Mouse (Mus musculus): ENCODE results near the gene Kcnj12. TPM values are rescaled to one million over a fixed set of nuclear protein-coding genes. Genes with fewer than 3 reads are reported as not detected.

The Kcnj12 gene
- polyA plus RNA-seq, 1 experiment from 2014 or later, result 5.4 TPM

DNA sequence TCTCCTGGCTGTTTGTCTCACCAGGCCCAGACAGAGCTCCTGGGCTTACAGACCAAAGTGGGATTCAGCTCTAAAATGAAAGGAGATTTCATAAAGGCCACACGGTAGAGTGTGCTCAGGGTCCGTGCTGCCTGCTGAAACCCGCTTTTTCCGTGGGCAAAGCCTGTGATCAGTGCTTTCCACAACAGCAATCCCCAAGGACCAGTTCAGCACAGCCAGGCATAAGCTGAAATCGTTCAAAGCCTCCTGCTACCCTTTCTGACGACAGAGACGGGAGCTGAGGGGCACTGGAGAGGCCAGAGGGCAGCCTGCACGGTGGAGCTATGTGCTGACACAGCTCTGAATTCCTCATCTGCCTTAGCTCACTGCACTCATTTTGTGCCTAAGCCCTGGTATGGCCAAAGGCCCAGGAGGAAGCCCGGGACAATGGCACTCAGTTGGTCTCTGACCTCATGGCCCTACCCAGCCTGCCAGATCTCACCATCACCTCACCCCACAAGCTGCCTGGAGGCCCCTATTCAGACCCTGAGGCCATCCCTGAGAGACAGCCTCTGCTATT, 10.5 kb upstream of the Kcnj12 start:
- Histone ChIP-seq H3K4me1 (ENCODE audit: control insufficient read depth in 2 of 2, insufficient read depth in 2 of 2, low read length in 2 of 2) (peaks cover 11 to 17% of the 10 kb centered on the region in 2 experiments), H3K9me3 (ENCODE audit: control insufficient read depth, low read length) (no peaks in the 10 kb centered on the region), H3K4me3 (ENCODE audit: control insufficient read depth in 1 of 2, insufficient read depth in 1 of 2, low read depth in 1 of 2, low read length in 2 of 2) (no peak overlapping the region), H3K36me3 (ENCODE audit: control insufficient read depth, insufficient read depth, low read length) (no peaks in the 10 kb centered on the region), H3K9ac (ENCODE audit: low read length) (peak overlapping the region; percentile 36; the same call in 1 of the 2 replicates), H3K4me2 (ENCODE audit: low read length) (no peak overlapping the region), H3K27ac (replicated peaks in 1 of 2; ENCODE audit: control insufficient read depth in 1 of 2, insufficient read depth in 1 of 2, low read depth in 2 of 2, low read length in 2 of 2) (peak overlapping the region; percentile 37 to 46; a peak in 2 of 4 replicates), H3K27me3 (ENCODE audit: control insufficient read depth, insufficient read depth, low read length) (no peaks in the 10 kb centered on the region)
- ATAC-seq (ENCODE audit: insufficient number of reproducible peaks, insufficient read depth, low FRiP score, low read depth), result no peak
- WGBS, result 31% methylated on average over 9 of the region's 9 CpGs

DNA sequence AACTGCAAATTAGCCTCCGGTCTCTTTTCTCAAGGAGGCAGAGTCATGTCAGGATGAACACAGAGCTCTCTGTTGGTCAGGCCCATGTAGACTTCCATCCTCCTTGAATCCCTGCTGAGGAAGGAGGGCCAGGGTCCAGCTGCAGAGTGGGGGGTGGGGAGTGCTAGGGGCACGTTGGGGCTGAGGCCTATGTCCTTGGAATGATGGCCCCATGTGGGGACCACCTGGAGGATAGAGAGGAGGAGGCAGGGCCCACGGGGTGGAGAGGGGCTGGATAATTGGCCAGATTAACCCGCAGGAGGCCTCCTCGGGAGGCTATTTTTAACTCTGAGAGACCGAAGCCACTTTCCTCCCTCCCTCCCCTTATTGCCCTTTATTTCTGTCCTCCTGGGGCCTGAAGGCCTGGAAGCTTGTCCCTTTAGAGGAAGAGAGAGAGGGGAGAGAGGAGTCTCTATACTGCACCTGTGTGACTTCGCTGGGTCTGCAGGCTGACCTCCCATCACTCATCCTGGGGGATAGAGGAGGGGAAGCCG, 5.4 kb upstream of the Kcnj12 start:
- Histone ChIP-seq H3K36me3 (ENCODE audit: control insufficient read depth, insufficient read depth, low read length) (no peaks in the 10 kb centered on the region), H3K4me2 (ENCODE audit: low read length) (peak overlapping the region; percentile 25), H3K9ac (ENCODE audit: low read length) (peak overlapping the region; percentile 39), H3K27ac (replicated peaks in 1 of 2; ENCODE audit: control insufficient read depth in 1 of 2, insufficient read depth in 1 of 2, low read depth in 2 of 2, low read length in 2 of 2) (peak overlapping the region; percentile 83 to 87), H3K27me3 (ENCODE audit: control insufficient read depth, insufficient read depth, low read length) (peaks cover 22% of the 10 kb centered on the region), H3K4me3 (ENCODE audit: control insufficient read depth in 1 of 2, insufficient read depth in 1 of 2, low read depth in 1 of 2, low read length in 2 of 2) (no peak overlapping the region), H3K9me3 (ENCODE audit: control insufficient read depth, low read length) (no peaks in the 10 kb centered on the region), H3K4me1 (ENCODE audit: control insufficient read depth in 2 of 2, insufficient read depth in 2 of 2, low read length in 2 of 2) (peaks cover 17 to 32% of the 10 kb centered on the region in 2 experiments)
- 20% methylated on average over 8 of the region's 8 CpGs for WGBS
- peak; percentile 38; the same call in 1 of the 2 replicates for ATAC-seq (ENCODE audit: insufficient number of reproducible peaks, insufficient read depth, low FRiP score, low read depth)

- Histone ChIP-seq H3K9ac (ENCODE audit: low read length) (no peak overlapping the region), H3K36me3 (ENCODE audit: control insufficient read depth, insufficient read depth, low read length) (no peaks in the 10 kb centered on the region), H3K27ac (replicated peaks in 1 of 2; ENCODE audit: control insufficient read depth in 1 of 2, insufficient read depth in 1 of 2, low read depth in 2 of 2, low read length in 2 of 2) (no peak overlapping the region), H3K9me3 (ENCODE audit: control insufficient read depth, low read length) (no peaks in the 10 kb centered on the region), H3K27me3 (ENCODE audit: control insufficient read depth, insufficient read depth, low read length) (peaks cover 51% of the 10 kb centered on the region), H3K4me2 (ENCODE audit: low read length) (no peak overlapping the region), H3K4me3 (ENCODE audit: control insufficient read depth in 1 of 2, insufficient read depth in 1 of 2, low read depth in 1 of 2, low read length in 2 of 2) (no peak overlapping the region), H3K4me1 (ENCODE audit: control insufficient read depth in 2 of 2, insufficient read depth in 2 of 2, low read length in 2 of 2) (peaks cover 32 to 53% of the 10 kb centered on the region in 2 experiments)
- no peak for ATAC-seq (ENCODE audit: insufficient number of reproducible peaks, insufficient read depth, low FRiP score, low read depth)
- WGBS, result 88% methylated on average over 5 of the region's 5 CpGs
Measured at GRCm38 (mm10) chr11:61021129-61021528, 1.2 kb upstream of the Kcnj12 start.

GRCm38 (mm10) chr11:61021676-61022549, 451 bp upstream of the Kcnj12 start:
- peak overlapping the region; percentile 80 for H3K4me2 ChIP-seq (ENCODE audit: low read length)
- H3K27me3 ChIP-seq (ENCODE audit: control insufficient read depth, insufficient read depth, low read length), result peaks cover 51% of the 10 kb centered on the region
- H3K9ac ChIP-seq (ENCODE audit: low read length), result peak overlapping the region; percentile 81
- H3K4me1 ChIP-seq (ENCODE audit: control insufficient read depth in 2 of 2, insufficient read depth in 2 of 2, low read length in 2 of 2), result peaks cover 30 to 53% of the 10 kb centered on the region in 2 experiments
- no peaks in the 10 kb centered on the region for H3K9me3 ChIP-seq (ENCODE audit: control insufficient read depth, low read length)
- H3K4me3 ChIP-seq (ENCODE audit: control insufficient read depth in 1 of 2, insufficient read depth in 1 of 2, low read depth in 1 of 2, low read length in 2 of 2), result peak overlapping the region; percentile 62 to 70
- peak overlapping the region in 1 of 2 experiments; percentile 44; a peak in 1 of 4 replicates for H3K27ac ChIP-seq (replicated peaks in 1 of 2; ENCODE audit: control insufficient read depth in 1 of 2, insufficient read depth in 1 of 2, low read depth in 2 of 2, low read length in 2 of 2)
- 3% methylated on average over 66 of the region's 68 CpGs for WGBS
- H3K36me3 ChIP-seq (ENCODE audit: control insufficient read depth, insufficient read depth, low read length), result no peaks in the 10 kb centered on the region
- no peak for ATAC-seq (ENCODE audit: insufficient number of reproducible peaks, insufficient read depth, low FRiP score, low read depth)

- peak overlapping the region; percentile 80 for H3K4me2 ChIP-seq (ENCODE audit: low read length)
- H3K36me3 ChIP-seq (ENCODE audit: control insufficient read depth, insufficient read depth, low read length), result no peaks in the 10 kb centered on the region
- 65% methylated on average over 9 of the region's 9 CpGs for WGBS
- peaks cover 39 to 53% of the 10 kb centered on the region in 2 experiments for H3K4me1 ChIP-seq (ENCODE audit: control insufficient read depth in 2 of 2, insufficient read depth in 2 of 2, low read length in 2 of 2)
- H3K27ac ChIP-seq (replicated peaks in 1 of 2; ENCODE audit: control insufficient read depth in 1 of 2, insufficient read depth in 1 of 2, low read depth in 2 of 2, low read length in 2 of 2), result no peak overlapping the region
- H3K9me3 ChIP-seq (ENCODE audit: control insufficient read depth, low read length), result no peaks in the 10 kb centered on the region
- H3K9ac ChIP-seq (ENCODE audit: low read length), result peak overlapping the region; percentile 81
- peak overlapping the region; percentile 62 to 70 for H3K4me3 ChIP-seq (ENCODE audit: control insufficient read depth in 1 of 2, insufficient read depth in 1 of 2, low read depth in 1 of 2, low read length in 2 of 2)
- no peak for ATAC-seq (ENCODE audit: insufficient number of reproducible peaks, insufficient read depth, low FRiP score, low read depth)
- H3K27me3 ChIP-seq (ENCODE audit: control insufficient read depth, insufficient read depth, low read length), result peaks cover 51% of the 10 kb centered on the region
Measured at GRCm38 (mm10) chr11:61023416-61024200, 1.2 kb downstream of the Kcnj12 start.

- no peak overlapping the region for H3K4me3 ChIP-seq (ENCODE audit: control insufficient read depth in 1 of 2, insufficient read depth in 1 of 2, low read depth in 1 of 2, low read length in 2 of 2)
- no peaks in the 10 kb centered on the region for H3K9me3 ChIP-seq (ENCODE audit: control insufficient read depth, low read length)
- H3K4me2 ChIP-seq (ENCODE audit: low read length), result 0 out of 2 replicates have a peak overlapping the region, but pooled peaks have one; percentile 48
- H3K27ac ChIP-seq (replicated peaks in 1 of 2; ENCODE audit: control insufficient read depth in 1 of 2, insufficient read depth in 1 of 2, low read depth in 2 of 2, low read length in 2 of 2), result peak overlapping the region in 1 of 2 experiments; percentile 91; a peak in 2 of 4 replicates
- ATAC-seq (ENCODE audit: insufficient number of reproducible peaks, insufficient read depth, low FRiP score, low read depth), result no peak
- peak overlapping the region; percentile 18; the same call in 1 of the 2 replicates for H3K9ac ChIP-seq (ENCODE audit: low read length)
- H3K27me3 ChIP-seq (ENCODE audit: control insufficient read depth, insufficient read depth, low read length), result peaks cover 50% of the 10 kb centered on the region
- H3K36me3 ChIP-seq (ENCODE audit: control insufficient read depth, insufficient read depth, low read length), result no peaks in the 10 kb centered on the region
- H3K4me1 ChIP-seq (ENCODE audit: control insufficient read depth in 2 of 2, insufficient read depth in 2 of 2, low read length in 2 of 2), result peaks cover 40 to 53% of the 10 kb centered on the region in 2 experiments
- 92% methylated on average over 6 of the region's 6 CpGs for WGBS
Measured at GRCm38 (mm10) chr11:61024388-61024787, 2.0 kb downstream of the Kcnj12 start.

- ATAC-seq (ENCODE audit: insufficient number of reproducible peaks, insufficient read depth, low FRiP score, low read depth), result peak; percentile 23; the same call in 1 of the 2 replicates
- Histone ChIP-seq H3K9me3 (ENCODE audit: control insufficient read depth, low read length) (no peaks in the 10 kb centered on the region), H3K27me3 (ENCODE audit: control insufficient read depth, insufficient read depth, low read length) (peaks cover 47% of the 10 kb centered on the region), H3K9ac (ENCODE audit: low read length) (peak overlapping the region; percentile 18), H3K4me3 (ENCODE audit: control insufficient read depth in 1 of 2, insufficient read depth in 1 of 2, low read depth in 1 of 2, low read length in 2 of 2) (no peak overlapping the region), H3K4me2 (ENCODE audit: low read length) (peak overlapping the region; percentile 48), H3K4me1 (ENCODE audit: control insufficient read depth in 2 of 2, insufficient read depth in 2 of 2, low read length in 2 of 2) (peaks cover 40 to 53% of the 10 kb centered on the region in 2 experiments), H3K36me3 (ENCODE audit: control insufficient read depth, insufficient read depth, low read length) (no peaks in the 10 kb centered on the region), H3K27ac (replicated peaks in 1 of 2; ENCODE audit: control insufficient read depth in 1 of 2, insufficient read depth in 1 of 2, low read depth in 2 of 2, low read length in 2 of 2) (peak overlapping the region; percentile 75 to 91)
- 38% methylated on average over 6 of the region's 6 CpGs for WGBS
Measured at GRCm38 (mm10) chr11:61024996-61025395, 2.6 kb downstream of the Kcnj12 start.
